ENCODE assay signal across 8 mouse cellular contexts in the genomic region with DNA sequence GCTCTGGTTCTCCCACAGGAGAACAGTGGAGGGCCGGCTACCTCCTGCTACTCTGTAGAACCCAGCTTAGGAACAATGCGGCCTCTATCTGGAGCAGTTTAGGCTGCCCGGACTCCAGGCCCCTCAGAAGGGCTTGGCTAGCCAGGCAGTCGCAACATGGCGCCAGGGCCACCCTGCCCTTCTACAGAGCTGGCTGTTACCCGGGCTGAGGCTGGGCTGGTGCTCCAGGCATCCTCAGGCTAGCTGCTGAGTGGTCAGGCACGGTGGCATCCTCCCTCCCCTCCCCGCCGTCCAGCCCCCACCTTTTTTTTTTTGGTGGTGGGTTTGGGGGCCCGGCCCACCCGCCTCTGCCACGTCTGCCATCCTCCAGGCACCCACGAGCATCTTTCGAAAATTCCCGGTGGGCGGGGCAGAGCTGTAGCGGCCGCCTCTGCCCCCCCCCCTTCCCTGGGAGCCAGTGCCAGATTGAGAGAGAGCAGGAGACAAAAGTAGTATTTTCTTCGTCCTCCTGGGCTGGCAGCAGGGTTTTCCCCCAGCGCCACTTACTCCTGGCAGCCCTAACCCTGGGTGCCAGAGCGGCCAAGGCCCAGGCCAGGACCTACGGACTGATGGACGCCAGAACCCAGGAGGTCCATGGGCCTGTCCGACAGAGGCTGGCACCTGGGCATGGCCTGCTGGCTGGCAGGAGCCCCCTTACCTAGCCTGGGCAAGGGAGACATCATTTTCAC. TPM values are rescaled to one million over a fixed set of nuclear protein-coding genes. Genes with fewer than 3 reads are reported as not detected.
DNase-seq lines count a peak whose midpoint lies in the region; ATAC-seq and TF ChIP-seq lines count a peak whose summit lies in the region.

No protein-coding gene starts in this region.

- H3K27me3 ChIP-seq in kidney, adult 2 months (replicated peaks; ENCODE audit: control insufficient read depth, insufficient read depth, low read length), result no peaks in the 10 kb centered on the region
- H3K27me3 ChIP-seq in stomach, embryonic 14.5 days (ENCODE audit: control insufficient read depth, insufficient read depth, low read length), result no peaks in the 10 kb centered on the region

- peaks cover 56% of the 10 kb centered on the region for H3K4me1 ChIP-seq in kidney, adult 2 months (ENCODE audit: control insufficient read depth, insufficient read depth, low read length)
- peaks cover 26% of the 10 kb centered on the region for H3K4me1 ChIP-seq in cortical plate, adult 2 months (ENCODE audit: control insufficient read depth, insufficient read depth, low read length)
- H3K4me1 ChIP-seq in stomach, embryonic 14.5 days (ENCODE audit: control insufficient read depth, insufficient read depth, low read length), result peaks cover 14% of the 10 kb centered on the region

- TF ChIP-seq CTCF in kidney, adult 2 months (conservative IDR thresholded peaks at IDR 0.05; ENCODE audit: insufficient read depth, insufficient read length, low read depth, low read length), result no peak
- no peak for TF ChIP-seq CTCF in cortical plate, adult 2 months (IDR thresholded peaks at IDR 0.05; ENCODE audit: extremely low read depth, insufficient read depth, low read length)
- no peak for TF ChIP-seq CTCF in layer of hippocampus, adult 2 months (conservative IDR thresholded peaks at IDR 0.05)

- H3K9me3 ChIP-seq in stomach, embryonic 14.5 days (ENCODE audit: control insufficient read depth, low read depth, low read length), result no peaks in the 10 kb centered on the region

- ATAC-seq in stomach, embryonic 14.5 days (ENCODE audit: insufficient number of reproducible peaks, insufficient read depth, low FRiP score, low read depth), result peak; percentile 59; the same call in 1 of the 2 replicates

- H3K27ac ChIP-seq in kidney, adult 2 months (ENCODE audit: insufficient read depth, low read depth, low read length), result peak overlapping the region; percentile 61
- H3K27ac ChIP-seq in cortical plate, adult 2 months (ENCODE audit: insufficient read depth, low read length), result peak overlapping the region; percentile 98
- peak overlapping the region; percentile 100 for H3K27ac ChIP-seq in layer of hippocampus, adult 2 months
- no peak overlapping the region for H3K27ac ChIP-seq in stomach, embryonic 14.5 days (ENCODE audit: low read length)

- H3K36me3 ChIP-seq in kidney, adult 2 months (ENCODE audit: control insufficient read depth, insufficient read depth, low read length), result peaks cover 5% of the 10 kb centered on the region; the same call in 1 of the 2 replicates
- peaks cover 10% of the 10 kb centered on the region; the same call in 1 of the 2 replicates for H3K36me3 ChIP-seq in stomach, embryonic 14.5 days (ENCODE audit: control insufficient read depth, insufficient read depth, low read length)

- no peak overlapping the region for H3K9ac ChIP-seq in stomach, embryonic 14.5 days (replicated peaks; ENCODE audit: low read depth, low read length)

- TF ChIP-seq POLR2A in kidney, adult 2 months (IDR thresholded peaks at IDR 0.05; ENCODE audit: low read depth, low read length), result no peak
- peak; percentile 27; the same call in 1 of the 2 replicates for TF ChIP-seq POLR2A in cortical plate, adult 2 months (IDR thresholded peaks at IDR 0.05; ENCODE audit: extremely low read depth, insufficient read depth, low read length)

- 37% methylated on average over 24 of the region's 24 CpGs for WGBS in kidney, adult 2 months
- 79% methylated on average over 23 of the region's 24 CpGs for WGBS in stomach, embryonic 14.5 days

- no peak overlapping the region for H3K4me2 ChIP-seq in stomach, embryonic 14.5 days (replicated peaks; ENCODE audit: low read depth, low read length)

- peak; percentile 51 for DNase-seq in kidney, adult 2 months
- DNase-seq in kidney, adult 18-20 months, result no peak
- DNase-seq in NIH3T3 (ENCODE audit: low read depth), result peak; percentile 37
- DNase-seq in layer of hippocampus, adult 2 months (ENCODE audit: low spot score in 2 of 2), result peak; percentile 70 to 72
- DNase-seq in thymus, postnatal 4 days, result no peak
- DNase-seq in gastrocnemius, postnatal 10 days, result no peak

- peak overlapping the region; percentile 29 for H3K4me3 ChIP-seq in kidney, adult 2 months (ENCODE audit: insufficient read depth, low read depth, low read length)
- peak overlapping the region; percentile 81 for H3K4me3 ChIP-seq in cortical plate, adult 2 months (ENCODE audit: insufficient read depth, low read length)
- H3K4me3 ChIP-seq in layer of hippocampus, adult 2 months, result peak overlapping the region; percentile 74
- no peak overlapping the region for H3K4me3 ChIP-seq in stomach, embryonic 14.5 days (ENCODE audit: low read depth, low read length)

RNA-seq across cellular contexts. Expression of a gene that starts 55.6 kb away (rescaled TPM):
- polyA plus RNA-seq in kidney, adult 2 months (2012; rRNA removed), result 31.3 and 32.5 TPM in 2 replicates
- 1.8 and 2.0 TPM in 2 replicates for polyA plus RNA-seq in cortical plate, adult 2 months (2012; rRNA removed)
- total RNA-seq in layer of hippocampus, adult 2 months (2021), result 1 to 10 TPM; 3.1 to 3.9 TPM
- 2.2 and 3.1 TPM in 2 replicates for polyA plus RNA-seq in stomach, embryonic 14.5 days (2014; fragmentation: Nextera tagmentation; extraction: Ambion mirVana)
- 1 to 10 TPM; 5.0 to 6.5 TPM for total RNA-seq in gastrocnemius, postnatal 10 days (2021)

Comparison
In these comparisons a context has a peak if more than half of its experiments do, and no peak if none do; other contexts are left out.
1. DNase-seq: peak in kidney, adult 2 months (single experiment), NIH3T3 (single experiment) and layer of hippocampus, adult 2 months (2 of 2); none in kidney, adult 18-20 months (single experiment), thymus, postnatal 4 days (single experiment) and gastrocnemius, postnatal 10 days (single experiment).